Mouse (Mus musculus) liver, embryonic 13.5 days (tissue): ENCODE measurements around the gene Hnrnpd. TPM values are rescaled to one million over a fixed set of nuclear protein-coding genes. Genes with fewer than 3 reads are reported as not detected.
A peak's percentile ranks its signal among the peaks of the same experiment; 100 is the strongest.

Experiments
- ATAC-seq: fragments of 200-750 bp; cut with Nextera tagmentation; 2 replicates; pipeline ENCODE4 v1.8.0; 2017; ENCODE audit warnings: low read depth, mild to moderate bottlenecking, moderate number of reproducible peaks, moderate library complexity
- DNase-seq: peaks from one replicate; pipeline ENCODE4 v3.0.0; 2022
- H3K27ac ChIP-seq: fragments of 300-500 bp; sonication (generic); 2 replicates; pipeline ENCODE4 v1.5.1; 2015; ENCODE audit warnings: moderate library complexity, mild to moderate bottlenecking, inconsistent platforms
- H3K27me3 ChIP-seq: fragments of 300-500 bp; sonication (generic); 2 replicates; pipeline ENCODE4 v1.6.1; 2015; ENCODE audit warnings: mild to moderate bottlenecking, inconsistent platforms
- H3K36me3 ChIP-seq: fragments of 300-500 bp; sonication (generic); 2 replicates; pipeline ENCODE4 v1.6.1; 2015; ENCODE audit warnings: mild to moderate bottlenecking, inconsistent platforms
- H3K4me1 ChIP-seq: fragments of 300-500 bp; sonication (generic); replicated peaks from 2 replicates; pipeline ENCODE4 v1.6.1; 2015; ENCODE audit warnings: inconsistent platforms
- H3K4me2 ChIP-seq: fragments of 300-500 bp; sonication (generic); 2 replicates; pipeline ENCODE4 v1.6.1; 2015; ENCODE audit warnings: inconsistent platforms, mild to moderate bottlenecking, moderate library complexity
- H3K4me3 ChIP-seq: fragments of 300-500 bp; sonication (generic); replicated peaks from 2 replicates; pipeline ENCODE4 v1.5.1; 2015; ENCODE audit warnings: mild to moderate bottlenecking, inconsistent platforms
- H3K9ac ChIP-seq: fragments of 300-500 bp; sonication (generic); 2 replicates; pipeline ENCODE4 v1.6.1; 2015; ENCODE audit warnings: mild to moderate bottlenecking, inconsistent platforms
- H3K9me3 ChIP-seq: fragments of 300-500 bp; sonication (generic); replicated peaks from 2 replicates; pipeline ENCODE4 v1.6.1; 2016; ENCODE audit warnings: inconsistent platforms
- WGBS: fragments of 180-500 bp; shearing (Covaris S2); methylation state at CpG from one replicate; pipeline ENCODE4 v1.1.7; 2015; ENCODE audit not compliant: insufficient replicate concordance; 5-methylcytosine and 5-hydroxymethylcytosine counted together
- polyA plus RNA-seq: library from polyadenylated mRNA; unstranded; fragments of >200 nt; fragmentation: Nextera tagmentation; extraction: Ambion mirVana; gene quantifications from 2 replicates; pipeline ENCODE4 v1.2.1, GENCODE M21; 2015

The Hnrnpd gene
- polyA plus RNA-seq: 84.1 and 109 TPM in 2 replicates

GRCm38 (mm10) chr5:99978699-99979442 is at the start of gene Hnrnpd, which contains the start of gene 4930524J08Rik:
Gene Hnrnpd, minus strand, starts transcription at chr5:99978938.
Gene 4930524J08Rik, plus strand, starts transcription at chr5:99979061.
- DNase-seq (peak; percentile 92), ATAC-seq (peak; percentile 95)
- H3K9ac ChIP-seq: peak within 1 kb of the TSS; percentile 98
- peak within 1 kb of the TSS; percentile 89 for H3K4me2 ChIP-seq
- peak within 1 kb of the TSS; percentile 97 for H3K4me3 ChIP-seq
- peaks cover 43% of the 10 kb centered on the region for H3K4me1 ChIP-seq
- H3K27ac ChIP-seq: peak within 1 kb of the TSS; percentile 94
- H3K9me3 ChIP-seq: no peaks in the 10 kb centered on the region
- under 1% methylated on average over 95 of the region's 97 CpGs for WGBS
- H3K27me3 ChIP-seq: no peaks in the 10 kb centered on the region
- peaks cover 14% of the 10 kb centered on the region for H3K36me3 ChIP-seq

- DNase-seq (no peak), ATAC-seq (no peak)
- H3K36me3 ChIP-seq: no peaks in the 10 kb centered on the region
- H3K4me1 ChIP-seq: peaks cover 31% of the 10 kb centered on the region
- no peaks in the 10 kb centered on the region for H3K27me3 ChIP-seq
- H3K4me2 ChIP-seq: no peak overlapping the region
- no peaks in the 10 kb centered on the region for H3K9me3 ChIP-seq
- H3K9ac ChIP-seq: no peak overlapping the region
- no peak overlapping the region for H3K27ac ChIP-seq
- 39% methylated on average over 1 of the region's 1 CpGs for WGBS
- no peak overlapping the region for H3K4me3 ChIP-seq
Observed at GRCm38 (mm10) chr5:100024868-100025267, 46.1 kb upstream of the Hnrnpd start.

GRCm38 (mm10) chr5:100024403-100024802 is 45.7 kb upstream of the Hnrnpd start:
- Histone ChIP-seq H3K4me1 (peaks cover 36% of the 10 kb centered on the region), H3K4me2 (no peak overlapping the region), H3K9me3 (no peaks in the 10 kb centered on the region), H3K27ac (no peak overlapping the region), H3K27me3 (no peaks in the 10 kb centered on the region), H3K4me3 (no peak overlapping the region), H3K36me3 (no peaks in the 10 kb centered on the region), H3K9ac (no peak overlapping the region)
- DNase-seq (no peak), ATAC-seq (no peak)
- 63% methylated on average over 5 of the region's 5 CpGs for WGBS

- H3K4me2 ChIP-seq: no peak overlapping the region
- DNase-seq: no peak
- ATAC-seq: peak; percentile 87
- H3K27ac ChIP-seq: no peak overlapping the region
- H3K4me3 ChIP-seq: no peak overlapping the region
- H3K4me1 ChIP-seq: peaks cover 33% of the 10 kb centered on the region
- 0 out of 2 replicates have a peak, but pooled peaks cover 5% of the 10 kb centered on the region for H3K27me3 ChIP-seq
- no peaks in the 10 kb centered on the region for H3K9me3 ChIP-seq
- H3K36me3 ChIP-seq: no peaks in the 10 kb centered on the region
- no peak overlapping the region for H3K9ac ChIP-seq
Observed at GRCm38 (mm10) chr5:100020089-100020488, 41.4 kb upstream of the Hnrnpd start.

- no peak overlapping the region for H3K27ac ChIP-seq
- DNase-seq: no peak
- ATAC-seq: no peak
Observed at GRCm38 (mm10) chr5:100012599-100012998, 33.9 kb upstream of the Hnrnpd start.

GRCm38 (mm10) chr5:100008485-100008884 is 29.7 kb upstream of the Hnrnpd start:
- H3K36me3 ChIP-seq: no peaks in the 10 kb centered on the region
- DNase-seq (no peak), ATAC-seq (no peak)
- no peak overlapping the region for H3K9ac ChIP-seq
- H3K4me1 ChIP-seq: peaks cover 34% of the 10 kb centered on the region
- H3K27me3 ChIP-seq: no peaks in the 10 kb centered on the region
- no peak overlapping the region for H3K27ac ChIP-seq
- H3K4me2 ChIP-seq: no peak overlapping the region
- WGBS: 34% methylated on average over 3 of the region's 3 CpGs
- H3K4me3 ChIP-seq: no peak overlapping the region
- no peaks in the 10 kb centered on the region for H3K9me3 ChIP-seq

More at GRCm38 (mm10) chr5:100012599-100012998, 33.9 kb upstream of the Hnrnpd start:
- no peaks in the 10 kb centered on the region for H3K4me1 ChIP-seq
- H3K36me3 ChIP-seq: no peaks in the 10 kb centered on the region
- 83% methylated on average over 9 of the region's 9 CpGs for WGBS
- no peak overlapping the region for H3K4me2 ChIP-seq
- H3K9me3 ChIP-seq: no peaks in the 10 kb centered on the region
- 0 out of 2 replicates have a peak, but pooled peaks cover 5% of the 10 kb centered on the region for H3K27me3 ChIP-seq
- H3K4me3 ChIP-seq: no peak overlapping the region
- H3K9ac ChIP-seq: no peak overlapping the region

GRCm38 (mm10) chr5:100007040-100007375 is 28.3 kb upstream of the Hnrnpd start:
- Histone ChIP-seq H3K9ac (no peak overlapping the region), H3K27ac (no peak overlapping the region), H3K4me1 (peaks cover 38% of the 10 kb centered on the region), H3K4me3 (no peak overlapping the region), H3K36me3 (no peaks in the 10 kb centered on the region), H3K27me3 (no peaks in the 10 kb centered on the region), H3K4me2 (no peak overlapping the region), H3K9me3 (no peaks in the 10 kb centered on the region)
- 81% methylated on average over 4 of the region's 4 CpGs for WGBS
- DNase-seq (no peak), ATAC-seq (no peak)

GRCm38 (mm10) chr5:100006324-100007039 is 27.7 kb upstream of the Hnrnpd start:
- no peak overlapping the region for H3K4me2 ChIP-seq
- H3K27ac ChIP-seq: peak overlapping the region; percentile 35; the same call in 1 of the 2 replicates

GRCm38 (mm10) chr5:100005896-100006295 is 27.2 kb upstream of the Hnrnpd start:
- H3K4me1 ChIP-seq: peaks cover 44% of the 10 kb centered on the region
- 72% methylated on average over 6 of the region's 6 CpGs for WGBS
- no peaks in the 10 kb centered on the region for H3K9me3 ChIP-seq
- H3K9ac ChIP-seq: no peak overlapping the region
- ATAC-seq (0 out of 2 replicates have a peak, but pooled peaks have one; percentile 4), DNase-seq (no peak)
- no peaks in the 10 kb centered on the region for H3K36me3 ChIP-seq
- no peaks in the 10 kb centered on the region for H3K27me3 ChIP-seq
- peak overlapping the region; percentile 6; the same call in 1 of the 2 replicates for H3K4me2 ChIP-seq
- peak overlapping the region; percentile 35; the same call in 1 of the 2 replicates for H3K27ac ChIP-seq
- H3K4me3 ChIP-seq: no peak overlapping the region

More at GRCm38 (mm10) chr5:100006324-100007039, 27.7 kb upstream of the Hnrnpd start:
- no peaks in the 10 kb centered on the region for H3K9me3 ChIP-seq
- H3K9ac ChIP-seq: no peak overlapping the region
- no peaks in the 10 kb centered on the region for H3K27me3 ChIP-seq
- WGBS: 45% methylated on average over 4 of the region's 4 CpGs
- H3K4me3 ChIP-seq: no peak overlapping the region
- no peaks in the 10 kb centered on the region for H3K36me3 ChIP-seq
- DNase-seq (no peak), ATAC-seq (peak; percentile 62)
- H3K4me1 ChIP-seq: peaks cover 38% of the 10 kb centered on the region

- no peaks in the 10 kb centered on the region for H3K27me3 ChIP-seq
- peak overlapping the region; percentile 35 for H3K27ac ChIP-seq
Observed at GRCm38 (mm10) chr5:100005431-100005830, 26.7 kb upstream of the Hnrnpd start.

GRCm38 (mm10) chr5:100003895-100004294 is 25.2 kb upstream of the Hnrnpd start:
- H3K9ac ChIP-seq: no peak overlapping the region

More at GRCm38 (mm10) chr5:100005431-100005830, 26.7 kb upstream of the Hnrnpd start:
- WGBS: 28% methylated on average over 3 of the region's 3 CpGs
- Histone ChIP-seq H3K9ac (no peak overlapping the region), H3K4me1 (peaks cover 45% of the 10 kb centered on the region), H3K4me2 (peak overlapping the region; percentile 6; the same call in 1 of the 2 replicates), H3K36me3 (no peaks in the 10 kb centered on the region), H3K4me3 (no peak overlapping the region), H3K9me3 (no peaks in the 10 kb centered on the region)
- DNase-seq (no peak), ATAC-seq (peak; percentile 84)

More at GRCm38 (mm10) chr5:100003895-100004294, 25.2 kb upstream of the Hnrnpd start:
- Histone ChIP-seq H3K9me3 (no peaks in the 10 kb centered on the region), H3K4me2 (no peak overlapping the region), H3K4me1 (peaks cover 48% of the 10 kb centered on the region), H3K27ac (no peak overlapping the region), H3K4me3 (no peak overlapping the region), H3K36me3 (no peaks in the 10 kb centered on the region), H3K27me3 (no peaks in the 10 kb centered on the region)
- WGBS: 74% methylated on average over 4 of the region's 4 CpGs
- DNase-seq (no peak), ATAC-seq (no peak)
